Mouse (Mus musculus) MEL-GATA-1-ER (cell line): ENCODE data around the gene Birc6.
"Not testable (repeated sequence)": the region's sequence is repeated elsewhere in the genome, so short reads cannot be mapped to it uniquely, and the experiment has no call there.

ENCODE experiments used
- DNase-seq: peaks from one replicate; pipeline ENCODE4 v3.0.0-alpha.2; 2012; ENCODE audit warnings: low read depth; ENCODE audit errors: extremely low read depth

The Birc6 gene

DNA sequence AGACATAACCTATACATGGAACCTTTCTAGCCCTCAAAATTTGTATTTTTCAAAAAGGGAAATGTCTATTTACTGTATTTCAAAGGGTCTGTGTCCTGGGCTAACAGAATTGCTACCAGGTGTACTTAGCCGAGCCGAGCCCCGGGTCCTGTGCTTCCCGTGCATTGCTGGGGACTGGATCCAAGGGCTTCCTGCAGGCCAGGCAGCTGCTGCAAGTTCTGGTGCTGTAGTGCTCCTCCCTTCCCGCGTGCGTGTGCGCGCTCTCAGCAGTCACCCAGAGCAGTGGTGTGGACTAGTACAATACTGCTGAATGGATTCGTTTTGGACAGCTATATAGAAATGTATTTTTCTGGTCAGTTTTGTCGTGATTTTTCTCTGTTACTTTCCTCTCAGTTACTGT is 31.8 kb downstream of the Birc6 start:
- no peak for DNase-seq

DNA sequence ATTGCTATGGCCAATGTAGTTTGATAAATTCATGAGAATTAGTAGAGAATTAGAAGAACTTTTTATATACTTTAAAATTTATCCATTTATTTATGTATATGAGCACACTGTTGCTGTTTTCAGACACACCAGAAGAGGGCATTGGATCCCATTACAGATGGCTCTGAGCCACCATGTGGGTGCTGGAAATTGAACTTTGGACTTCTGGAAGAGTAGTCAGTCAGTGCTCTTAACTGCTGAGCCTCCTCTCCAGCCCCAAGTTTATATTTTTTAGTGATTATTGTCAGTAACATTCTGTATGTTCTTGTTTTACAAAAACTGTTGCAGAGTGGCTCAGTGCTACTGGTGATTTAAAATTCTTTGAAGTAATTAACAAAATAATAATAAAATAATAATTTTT is 36.1 kb downstream of the Birc6 start:
- no peak for DNase-seq

DNA sequence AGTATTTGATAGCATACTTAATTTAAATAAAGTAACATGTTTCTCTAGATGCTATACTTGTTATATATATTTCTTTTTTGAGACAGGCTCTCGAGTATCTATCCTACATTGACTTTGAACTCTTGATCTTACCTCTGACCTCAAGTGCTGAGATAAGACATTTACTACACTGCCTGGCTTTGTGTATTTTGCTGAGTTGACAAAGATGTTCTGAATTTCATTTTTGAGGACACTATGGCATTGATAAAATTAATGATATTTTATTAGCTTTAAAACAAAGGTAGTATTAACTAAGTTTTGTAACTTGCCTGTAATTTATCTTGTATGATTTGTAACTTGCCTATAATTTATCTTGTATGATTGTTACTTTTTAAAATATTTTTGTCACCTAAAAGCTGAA is 41.1 kb downstream of the Birc6 start:
- no peak for DNase-seq

DNA sequence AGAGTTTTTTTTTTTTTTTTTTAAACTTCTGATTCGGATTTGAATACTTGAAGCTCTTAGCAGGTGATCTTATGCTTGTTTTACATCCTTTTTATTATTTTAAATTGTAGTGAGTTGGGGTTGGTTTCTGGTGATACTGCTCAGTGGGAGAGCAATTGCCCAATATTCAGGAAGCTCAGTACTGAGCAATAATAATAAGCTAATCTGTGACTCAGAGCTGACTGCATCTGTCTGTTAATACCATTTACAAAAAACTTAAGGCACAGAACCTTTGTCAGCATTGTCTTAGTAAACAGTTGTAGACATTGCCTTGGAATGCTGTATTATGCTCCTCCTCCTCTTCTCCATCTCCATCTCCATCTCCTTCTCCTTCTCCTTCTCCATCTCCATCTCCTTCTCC is 42.5 kb downstream of the Birc6 start:
- no peak for DNase-seq

DNA sequence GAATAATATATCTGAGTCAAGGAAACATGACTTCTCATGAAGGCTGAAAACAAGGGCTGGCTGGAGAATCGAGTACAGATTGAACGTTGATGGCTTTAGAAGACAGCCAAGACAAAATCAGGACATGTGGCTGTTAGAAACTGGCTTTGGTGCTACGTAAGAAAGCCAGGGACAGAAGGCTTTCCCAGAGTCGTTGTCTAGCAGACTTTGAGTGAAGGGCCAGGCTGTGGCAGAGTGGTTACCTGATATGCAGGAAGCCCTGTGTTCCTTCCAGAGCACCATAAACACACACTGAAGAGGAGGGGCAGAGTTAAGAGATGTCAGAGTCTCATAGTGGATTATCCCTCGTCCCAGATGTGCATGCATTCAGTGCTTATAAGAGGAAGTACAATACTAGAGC is 49.1 kb downstream of the Birc6 start:
- DNase-seq, result no peak

DNA sequence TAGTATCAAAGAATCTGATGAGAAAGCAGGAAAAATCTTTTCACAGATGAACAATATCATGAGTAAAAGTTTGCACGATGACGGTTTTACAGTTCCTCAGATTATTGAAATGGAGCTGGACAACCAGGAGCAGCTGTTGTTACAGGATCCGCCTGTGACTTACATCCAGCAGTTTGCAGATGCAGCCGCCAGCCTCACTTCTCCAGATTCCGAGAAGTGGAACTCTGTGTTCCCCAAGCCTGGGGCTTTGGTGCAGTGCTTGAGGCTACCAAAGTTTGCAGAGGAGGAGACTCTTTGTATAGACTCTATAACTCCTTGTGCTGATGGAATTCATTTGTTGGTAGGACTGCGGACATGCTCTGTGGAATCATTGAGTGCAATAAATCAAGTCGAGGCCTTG is 51.5 kb downstream of the Birc6 start:
- no peak for DNase-seq

DNA sequence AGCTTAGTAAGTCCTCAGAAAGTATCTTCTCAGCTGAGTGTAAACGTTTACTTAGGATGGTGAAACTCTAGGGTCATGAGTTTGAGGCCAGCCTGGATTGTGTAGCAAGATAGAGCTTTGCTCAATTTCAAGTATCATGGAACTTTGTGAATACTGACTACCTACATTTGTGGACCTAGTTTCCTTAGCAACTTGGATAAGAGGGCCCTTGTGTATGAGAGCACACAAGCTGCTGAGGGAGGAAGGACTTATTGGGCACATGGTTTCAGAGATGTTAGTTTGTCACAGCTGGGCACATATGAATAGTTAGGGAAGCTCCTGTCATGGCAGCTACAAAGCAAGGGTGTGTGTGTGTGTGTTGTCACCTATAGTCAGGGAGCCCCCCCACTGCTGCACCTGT is 52.6 kb downstream of the Birc6 start:
- no peak for DNase-seq

DNA sequence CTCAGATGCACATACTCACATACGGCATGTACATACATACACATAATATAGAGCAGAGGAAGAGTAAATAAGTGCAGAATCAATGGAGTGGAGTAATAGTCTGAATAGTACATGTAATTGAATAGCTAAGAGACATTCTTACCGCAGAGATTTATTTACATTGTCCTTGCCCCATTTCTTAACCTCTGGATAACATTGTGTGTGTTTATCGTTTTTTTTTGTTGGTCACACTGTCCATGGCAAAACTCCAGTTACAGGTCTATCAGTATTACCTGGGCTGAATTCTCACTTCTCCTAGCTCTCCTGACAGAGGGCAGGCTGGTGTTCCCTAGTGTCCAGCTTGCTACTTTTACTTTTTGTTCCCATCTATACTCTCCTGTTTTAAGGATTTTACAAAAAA is 58.7 kb downstream of the Birc6 start:
- DNase-seq, result no peak

DNA sequence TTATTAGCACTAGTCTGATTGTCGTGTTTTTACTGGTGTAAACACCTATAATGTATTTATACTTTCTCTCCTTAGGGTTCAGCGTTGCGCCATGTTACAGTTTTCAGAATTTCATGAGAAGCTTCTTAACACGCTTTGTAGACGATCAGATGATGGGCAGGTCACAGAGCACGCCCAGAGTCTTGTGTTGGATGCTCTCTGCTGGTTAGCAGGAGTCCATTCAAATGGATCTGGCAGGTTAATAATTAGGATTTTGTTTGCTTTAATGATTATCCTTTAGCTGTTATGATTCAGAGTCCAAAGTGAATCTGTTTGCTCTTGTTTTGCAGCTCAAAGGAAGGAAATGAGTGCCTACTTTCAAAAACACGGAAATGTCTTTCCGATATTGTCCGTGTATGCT is 70.8 kb downstream of the Birc6 start:
- DNase-seq, result no peak

DNA sequence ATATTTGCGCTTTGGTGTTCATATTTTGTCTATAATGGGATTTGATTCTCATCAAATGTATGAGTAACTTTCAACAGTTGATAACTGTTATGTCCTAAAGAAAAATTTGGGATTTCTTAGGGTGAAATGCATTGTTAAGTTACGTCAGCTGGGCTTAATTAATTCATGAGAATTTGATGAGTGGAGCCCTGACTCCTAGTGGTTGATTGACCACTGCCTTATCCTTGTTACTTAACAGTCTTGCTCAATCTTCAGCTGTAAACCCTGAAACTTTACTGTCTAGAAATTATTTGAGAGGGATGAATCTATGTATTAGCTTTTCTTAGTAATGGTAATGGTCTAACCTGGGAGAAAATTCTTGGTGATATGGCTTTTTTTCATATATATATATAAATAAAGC is 71.3 kb downstream of the Birc6 start:
- no peak for DNase-seq

DNA sequence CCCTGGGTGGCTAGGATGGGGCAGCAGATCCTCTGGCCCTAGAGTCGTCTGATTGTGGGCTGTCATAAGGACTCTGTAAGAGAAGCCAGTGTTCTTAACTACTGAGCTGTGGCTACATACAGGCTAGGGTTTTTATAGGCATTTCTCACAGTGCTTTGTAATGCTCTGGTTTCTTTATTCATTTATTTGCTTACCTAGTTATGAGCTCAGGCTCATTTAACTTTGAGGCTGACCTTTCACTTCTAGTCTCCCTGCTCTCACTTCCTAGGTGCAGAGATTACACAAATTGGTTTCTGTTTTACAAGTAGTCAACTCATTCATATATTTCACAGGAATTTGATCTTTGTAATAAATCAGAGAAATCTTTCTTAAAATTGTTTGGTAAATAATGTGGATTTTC is 73.1 kb downstream of the Birc6 start:
- DNase-seq, result no peak

DNA sequence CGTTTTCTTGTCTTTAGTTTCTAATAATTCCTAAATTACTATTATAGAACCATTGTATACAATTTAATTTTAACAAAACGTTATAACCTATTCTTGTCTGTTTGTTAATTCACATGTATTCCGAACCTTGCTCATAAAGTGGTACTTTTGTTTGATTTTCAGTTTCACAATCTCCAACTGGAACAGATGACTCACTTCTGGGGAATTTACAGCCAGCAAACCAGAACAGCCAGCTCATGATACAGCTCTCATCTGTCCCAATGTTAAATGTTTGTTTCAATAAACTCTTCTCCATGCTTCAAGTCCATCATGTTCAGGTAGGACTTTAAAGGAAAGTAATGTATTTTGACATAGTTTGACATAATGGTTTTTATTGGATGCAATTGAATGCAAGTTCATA is 102.7 kb downstream of the Birc6 start:
- no peak for DNase-seq

DNA sequence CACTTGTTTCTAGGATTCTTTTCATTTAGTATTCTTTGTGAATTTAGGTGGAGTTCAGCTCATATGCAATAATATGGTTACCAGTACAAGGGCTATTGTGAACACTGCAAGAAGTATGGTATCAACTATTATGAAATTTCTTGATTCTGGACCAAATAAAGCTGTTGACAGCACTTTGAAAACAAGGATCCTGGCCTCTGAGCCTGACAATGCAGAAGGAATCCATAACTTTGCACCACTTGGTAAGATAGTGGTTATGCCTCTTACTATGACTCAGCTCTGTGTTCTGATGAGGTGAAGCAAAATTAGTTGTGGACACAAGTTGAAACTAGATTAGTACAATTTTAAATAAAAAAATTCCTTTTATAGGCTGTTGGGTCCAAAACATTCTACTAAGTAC is 114.3 kb downstream of the Birc6 start:
- DNase-seq, result no peak

DNA sequence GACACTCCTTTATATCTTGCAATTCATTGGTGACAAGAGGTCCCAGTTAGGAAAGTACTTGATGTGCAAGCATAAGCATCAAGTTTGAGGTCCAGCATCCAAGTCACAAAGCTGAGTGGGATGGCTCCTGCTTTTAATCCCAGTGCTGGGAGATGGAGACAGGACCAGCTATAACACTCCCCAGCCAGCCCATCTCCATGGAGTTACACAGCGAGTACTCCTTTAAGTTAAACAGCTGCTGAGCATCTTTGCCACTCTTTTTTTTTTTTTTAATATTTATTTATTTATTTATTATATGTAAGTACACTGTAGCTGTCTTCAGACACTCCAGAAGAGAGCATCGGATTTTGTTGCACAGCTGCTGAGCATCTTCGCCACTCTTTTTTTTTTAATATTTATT is 130.3 kb downstream of the Birc6 start:
- no peak for DNase-seq

DNA sequence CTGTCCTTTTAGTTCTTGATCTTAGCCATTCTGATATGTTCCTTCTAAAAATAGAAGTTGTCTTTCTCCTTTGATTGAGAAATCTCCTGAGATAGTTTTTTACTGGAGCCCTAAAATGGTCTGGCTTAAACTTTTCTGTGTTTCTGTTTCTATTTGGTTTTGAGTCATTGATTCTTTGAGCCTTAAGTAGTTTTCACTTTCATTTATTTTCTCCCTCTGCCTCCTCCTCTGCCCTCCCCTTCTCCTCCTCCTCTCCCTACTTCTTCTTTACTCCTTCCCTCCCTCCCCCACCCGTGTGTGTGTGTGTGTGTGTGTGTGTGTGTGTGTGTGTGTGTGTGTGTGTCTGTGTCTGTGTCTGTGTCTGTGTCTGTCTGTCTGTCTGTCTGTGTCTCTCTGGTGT is 139.9 kb downstream of the Birc6 start:
- DNase-seq, result no peak

DNA sequence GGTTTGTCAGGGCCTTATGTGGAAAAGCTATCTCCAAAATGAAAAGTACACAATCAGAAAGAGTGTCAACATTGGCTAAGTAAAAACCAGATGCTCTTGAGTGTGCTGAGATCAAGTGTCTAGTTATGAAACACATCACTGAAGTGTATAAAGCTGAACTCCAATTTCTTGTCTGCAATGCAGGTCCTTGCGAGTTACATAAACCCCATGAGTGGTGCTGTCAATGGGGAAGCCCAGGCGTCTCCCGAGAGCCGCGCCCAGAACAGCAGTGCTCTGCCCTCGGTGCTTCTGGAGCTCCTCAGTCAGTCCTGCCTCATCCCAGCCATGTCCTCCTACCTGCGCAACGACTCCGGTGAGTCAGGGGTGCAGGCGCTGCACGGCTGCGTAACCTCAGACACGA is 141.9 kb downstream of the Birc6 start:
- no peak for DNase-seq

DNA sequence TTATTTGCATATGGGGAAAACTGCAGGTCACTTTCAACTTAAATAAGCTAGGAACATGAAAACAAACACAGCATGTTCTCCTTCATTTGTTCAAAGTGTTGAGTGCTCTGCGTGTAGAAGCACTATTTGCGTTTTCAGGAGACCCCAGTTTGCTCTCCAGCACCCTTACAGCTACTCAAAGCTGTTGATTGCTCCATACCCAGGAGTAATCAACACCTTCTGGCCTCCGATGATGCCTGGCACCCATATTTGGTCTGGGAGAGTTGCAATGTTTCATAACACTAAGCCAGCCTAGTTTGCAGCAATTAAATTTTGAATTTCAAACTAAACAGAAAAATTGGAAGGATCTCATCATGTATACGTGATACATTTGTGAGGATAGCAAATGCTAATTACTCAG is 144.4 kb downstream of the Birc6 start:
- no peak for DNase-seq

DNA sequence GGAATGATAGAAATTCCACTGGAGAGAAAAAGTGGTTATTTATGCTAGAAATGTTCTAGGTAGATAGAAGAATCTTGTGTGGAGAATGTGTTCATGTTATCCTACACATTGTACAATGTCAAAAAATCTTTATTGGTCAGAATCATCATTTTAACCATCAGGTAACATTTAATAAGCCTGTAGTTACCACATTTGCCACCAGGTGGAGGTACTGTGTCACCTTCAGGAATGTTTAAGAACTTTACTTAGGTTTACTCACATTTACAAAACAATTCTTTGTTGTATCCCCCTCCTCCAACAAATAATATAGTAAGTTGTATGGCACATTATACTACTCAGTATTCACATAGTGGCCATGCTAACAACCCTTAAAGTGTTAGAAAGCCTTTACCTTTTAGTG is 145.2 kb downstream of the Birc6 start:
- peak; percentile 13 for DNase-seq

DNA sequence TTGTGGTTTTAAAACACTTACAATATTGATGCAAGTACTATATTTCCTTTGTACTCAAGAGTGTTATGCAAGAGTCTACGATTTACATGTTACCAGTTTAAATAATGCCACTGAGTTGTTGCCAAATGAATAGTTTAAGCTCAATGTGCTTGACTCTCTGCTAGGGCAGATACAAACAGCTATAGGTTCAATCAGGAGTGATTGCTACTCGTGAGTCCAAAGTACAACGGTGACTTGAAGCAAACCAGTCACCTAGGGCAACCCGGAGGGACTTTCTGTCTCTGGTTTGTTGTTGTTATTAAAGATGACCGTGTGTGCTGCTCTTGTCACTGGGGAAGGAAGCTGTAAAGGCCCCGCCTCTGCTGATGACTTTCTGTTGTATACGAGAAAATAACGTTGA is 150.0 kb downstream of the Birc6 start:
- DNase-seq, result no peak

DNA sequence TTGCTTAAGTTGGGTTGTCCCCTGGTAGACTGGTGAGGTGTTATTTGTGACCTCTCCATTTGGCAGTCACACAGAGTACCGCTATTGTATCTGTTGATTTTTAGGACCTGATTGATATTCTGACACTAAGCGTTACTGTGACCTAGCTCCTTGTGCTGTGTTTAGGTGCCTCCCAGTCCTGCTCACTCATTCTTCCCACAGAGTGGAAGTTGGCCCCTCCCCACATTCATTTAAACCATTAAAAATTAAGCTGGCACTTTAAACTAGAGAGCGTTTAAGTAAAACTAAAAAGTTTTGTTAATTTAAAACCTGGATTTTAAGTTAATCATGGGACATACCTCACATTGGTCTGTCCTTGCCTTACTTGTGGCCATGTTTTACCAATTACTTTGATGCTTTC is 156.8 kb downstream of the Birc6 start:
- DNase-seq, result no peak

DNA sequence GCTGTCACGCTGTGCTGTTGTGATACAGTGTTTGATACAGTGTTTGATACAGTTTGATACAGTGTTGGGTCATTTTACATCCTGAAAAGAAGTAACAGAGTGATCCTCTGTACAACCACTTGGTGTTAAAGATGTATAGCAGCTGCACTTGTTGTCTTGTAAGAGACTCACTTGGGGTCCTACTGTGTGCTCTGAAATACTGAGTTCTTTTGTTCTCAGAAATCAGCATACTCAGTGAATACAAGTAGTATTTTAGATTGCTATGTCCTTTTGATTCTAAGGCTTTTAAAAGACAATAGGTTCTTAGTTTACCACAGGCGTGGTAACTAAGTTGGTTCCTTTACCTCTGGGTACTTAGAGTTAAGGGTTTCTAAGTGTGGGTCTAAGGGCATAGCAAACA is 160.5 kb downstream of the Birc6 start:
- no peak for DNase-seq

DNA sequence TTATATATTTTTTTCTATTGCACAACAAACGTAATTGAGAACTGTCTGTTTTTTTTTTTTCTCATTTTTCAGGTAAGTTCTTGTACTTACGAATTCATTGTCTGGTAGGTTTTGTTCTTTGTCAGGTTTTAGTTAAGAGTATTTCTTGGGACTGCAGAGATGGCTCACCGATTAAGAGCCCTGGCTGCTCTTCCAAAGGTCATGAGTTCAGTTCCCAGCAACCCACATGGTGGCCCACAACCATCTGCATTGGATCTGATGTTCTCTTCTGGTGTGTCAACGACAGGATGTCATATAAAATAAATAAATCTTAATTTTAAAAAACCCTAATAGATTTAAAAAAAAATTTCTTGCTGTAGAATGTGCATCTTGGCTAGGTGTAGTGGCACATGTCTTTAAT is 161.3 kb downstream of the Birc6 start:
- DNase-seq, result no peak

DNA sequence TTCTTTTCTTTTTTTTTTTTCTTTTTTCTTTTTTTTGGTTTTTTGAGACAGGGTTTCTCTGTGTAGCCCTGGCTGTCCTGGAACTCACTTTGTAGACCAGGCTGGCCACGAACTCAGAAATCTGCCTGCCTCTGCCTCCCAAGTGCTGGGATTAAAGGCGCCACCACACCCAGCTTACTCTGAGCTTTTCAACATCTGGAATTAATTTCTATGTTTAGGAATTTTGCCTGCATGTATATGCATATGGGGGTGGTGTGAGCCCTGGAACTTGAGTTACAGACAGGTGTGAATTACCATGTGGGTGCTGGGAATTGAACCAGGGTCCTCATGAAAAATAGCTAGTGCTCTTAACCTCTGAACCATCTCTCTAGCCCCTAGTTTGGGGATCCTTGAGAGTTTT is 173.6 kb downstream of the Birc6 start:
- DNase-seq, result not testable (repeated sequence)

DNA sequence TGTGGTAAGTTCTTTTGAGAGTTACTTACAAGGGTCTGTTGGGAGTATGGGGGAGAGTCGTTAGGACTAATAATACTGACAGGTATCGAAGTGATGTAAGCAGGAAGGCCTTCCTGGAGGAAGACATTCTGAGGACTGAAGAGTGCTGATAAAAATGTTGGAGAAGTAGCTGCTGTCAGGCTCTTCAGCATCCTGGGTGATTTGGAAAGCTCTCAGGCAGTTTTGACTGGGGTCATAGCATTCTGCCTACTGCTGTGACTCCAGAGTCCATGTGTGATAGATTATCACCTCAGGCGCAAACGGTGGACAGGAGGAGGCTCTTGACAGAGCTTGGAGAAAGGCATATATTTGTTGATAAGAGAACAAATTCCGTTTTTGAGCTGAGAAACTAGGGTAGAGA is 177.4 kb downstream of the Birc6 start:
- no peak for DNase-seq

DNA sequence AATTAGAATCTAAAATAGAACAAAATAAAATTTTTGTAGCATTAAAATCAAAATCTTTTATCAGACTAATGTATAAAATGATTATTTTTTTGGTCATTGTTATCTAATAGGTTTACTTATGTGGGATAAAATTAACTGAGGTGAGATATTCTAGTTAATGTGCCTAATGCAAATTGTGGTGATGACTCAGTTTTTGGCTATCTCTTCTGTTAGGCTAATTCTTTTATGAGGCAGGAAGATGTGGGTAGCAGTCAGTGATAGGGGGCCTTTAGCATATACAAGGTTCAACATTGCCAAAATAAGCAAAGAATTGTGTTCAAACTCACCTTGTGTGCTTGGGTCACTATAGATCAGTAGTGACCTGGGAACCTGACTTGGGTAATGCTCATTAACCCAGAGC is 178.5 kb downstream of the Birc6 start:
- no peak for DNase-seq
